Mouse (Mus musculus): Measurements from ENCODE around the gene Ptgis.

The Ptgis gene

GRCm38 (mm10) chr2:167193361-167193760 lies 47.0 kb downstream of the Ptgis start:
- no peak for DNase-seq (ENCODE audit: low read depth, low spot score)

- peak; percentile 76 for DNase-seq (ENCODE audit: low read depth, low spot score)
These were observed 50.4 kb downstream of the Ptgis start, which contains the start of gene Kcnb1 for GRCm38 (mm10) chr2:167190076-167190399. Gene Kcnb1, minus strand, starts transcription at chr2:167190155.

DNA sequence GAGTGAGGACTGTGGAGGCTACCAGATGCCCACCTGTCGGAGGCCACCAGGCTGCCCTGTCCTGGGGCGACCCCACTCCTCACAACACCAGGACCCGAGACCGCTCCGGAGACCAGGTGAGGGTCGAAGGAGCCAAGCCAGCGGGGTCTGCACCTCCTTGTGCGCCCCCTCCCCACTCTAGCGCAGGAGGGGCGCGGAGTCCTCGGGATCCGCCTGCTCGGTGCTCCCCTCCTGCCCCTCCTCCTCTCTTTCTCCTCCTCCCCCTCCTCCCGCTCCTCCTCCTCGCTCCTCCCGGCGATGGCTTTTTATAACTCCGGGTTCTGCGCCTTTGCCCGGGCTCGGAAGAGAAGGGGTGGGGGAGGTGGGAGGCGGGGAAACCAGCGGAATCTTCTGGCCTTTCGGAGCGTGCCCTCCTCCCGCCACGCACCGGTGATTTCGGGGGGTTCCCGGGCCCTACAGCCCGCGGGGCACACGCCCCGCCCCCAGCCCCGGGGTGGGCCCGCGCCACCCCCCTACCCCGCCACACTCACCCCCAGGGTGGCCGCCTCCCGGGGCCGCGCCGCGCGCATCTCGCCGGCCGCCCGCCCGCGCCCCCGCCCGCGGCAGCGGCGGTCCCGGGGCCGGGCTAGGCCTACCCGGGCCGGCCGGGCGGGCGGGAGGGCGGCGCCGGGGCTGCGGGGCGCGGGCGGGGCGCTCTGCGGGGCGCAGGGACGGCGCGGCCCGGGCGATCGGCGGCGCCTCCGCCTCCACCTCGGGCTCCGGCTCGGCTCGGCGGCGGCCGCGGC lies 50.9 kb downstream of the Ptgis start:
- no peak for DNase-seq (ENCODE audit: low read depth, low spot score)

- DNase-seq (ENCODE audit: low read depth, low spot score): peak; percentile 84
These were observed 51.8 kb downstream of the Ptgis start for GRCm38 (mm10) chr2:167188315-167189207.

DNA sequence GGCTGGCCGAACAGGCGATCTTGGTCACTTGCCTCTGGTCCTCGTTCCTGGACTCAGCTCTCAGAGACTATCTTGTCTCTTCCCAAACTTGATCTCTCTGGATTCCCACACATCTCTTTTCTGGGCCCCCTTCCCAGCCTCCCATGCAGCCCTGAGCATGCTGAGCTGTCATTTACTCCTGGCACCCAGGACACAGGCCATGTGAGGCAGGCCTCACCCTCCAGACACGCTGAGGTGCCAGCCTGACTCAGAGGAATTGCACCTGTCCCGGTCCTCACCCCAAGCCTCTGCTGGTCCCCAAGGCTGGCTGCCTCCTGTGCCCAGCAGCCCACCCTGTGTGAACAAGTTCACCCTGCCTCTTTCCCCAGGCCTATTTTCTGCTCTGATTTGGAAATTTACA lies 53.3 kb downstream of the Ptgis start:
- no peak for DNase-seq (ENCODE audit: low read depth, low spot score)

DNA sequence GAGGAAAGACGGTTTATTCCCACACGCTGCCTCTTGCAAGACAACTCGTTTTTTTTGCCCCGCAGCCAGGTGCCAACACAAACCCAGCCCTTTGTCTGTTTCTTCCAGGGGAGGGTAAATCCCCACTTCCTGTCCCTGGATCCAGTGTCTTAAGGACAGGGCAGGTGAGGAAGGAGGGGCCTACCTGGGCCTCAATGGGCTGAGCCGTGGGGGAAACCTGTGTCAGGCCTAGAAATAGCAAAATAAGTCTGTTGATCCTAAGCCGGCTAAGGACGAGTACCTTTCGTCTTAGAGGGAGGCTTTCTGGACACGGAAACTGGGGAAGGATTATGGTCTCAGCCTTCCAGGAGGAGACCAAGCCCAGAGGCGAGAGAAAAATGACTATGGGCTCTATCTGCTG lies 53.9 kb downstream of the Ptgis start:
- peak; percentile 67 for DNase-seq (ENCODE audit: low read depth, low spot score)

DNA sequence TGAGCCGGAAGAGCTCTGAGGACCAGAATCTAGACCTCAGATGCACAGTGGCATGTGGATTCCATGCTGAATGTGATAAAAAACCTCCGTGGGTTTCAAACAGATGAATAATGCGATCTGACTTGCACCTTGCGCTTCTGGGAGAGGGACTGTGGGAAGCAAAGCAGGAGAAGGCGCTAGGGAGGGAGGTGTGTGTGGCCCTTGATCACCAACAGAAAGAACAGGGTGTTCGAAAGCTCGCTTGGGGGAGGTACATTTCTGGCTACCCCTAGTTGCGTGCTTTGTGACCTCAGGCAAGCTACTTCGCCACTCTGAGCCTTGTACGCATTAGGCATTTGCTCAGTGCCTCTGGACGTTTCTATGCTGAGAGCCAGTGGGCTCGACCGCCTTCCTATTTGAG lies 54.4 kb downstream of the Ptgis start:
- DNase-seq (ENCODE audit: low read depth, low spot score): no peak

DNA sequence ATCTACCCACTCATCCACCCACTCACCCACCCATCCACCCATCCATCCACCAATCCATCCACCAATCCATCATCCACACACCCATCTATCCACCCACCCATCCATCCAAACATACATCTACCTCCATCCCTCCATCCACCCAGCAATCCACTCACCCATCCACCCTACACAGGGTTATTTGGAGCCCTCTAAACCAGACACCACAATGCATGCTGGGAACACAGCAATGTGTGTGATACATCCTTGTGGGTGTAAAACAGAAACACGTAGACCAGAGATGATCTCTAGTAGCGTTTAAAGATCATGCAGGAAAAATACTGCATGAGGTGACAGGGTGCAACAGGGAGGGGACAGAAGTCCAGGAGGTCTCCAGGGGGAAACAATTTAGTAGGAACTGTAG lies 55.0 kb downstream of the Ptgis start:
- no peak for DNase-seq (ENCODE audit: low read depth, low spot score)

- no peak for DNase-seq (ENCODE audit: low read depth, low spot score)
These were observed 58.6 kb downstream of the Ptgis start for GRCm38 (mm10) chr2:167181662-167182389.

DNA sequence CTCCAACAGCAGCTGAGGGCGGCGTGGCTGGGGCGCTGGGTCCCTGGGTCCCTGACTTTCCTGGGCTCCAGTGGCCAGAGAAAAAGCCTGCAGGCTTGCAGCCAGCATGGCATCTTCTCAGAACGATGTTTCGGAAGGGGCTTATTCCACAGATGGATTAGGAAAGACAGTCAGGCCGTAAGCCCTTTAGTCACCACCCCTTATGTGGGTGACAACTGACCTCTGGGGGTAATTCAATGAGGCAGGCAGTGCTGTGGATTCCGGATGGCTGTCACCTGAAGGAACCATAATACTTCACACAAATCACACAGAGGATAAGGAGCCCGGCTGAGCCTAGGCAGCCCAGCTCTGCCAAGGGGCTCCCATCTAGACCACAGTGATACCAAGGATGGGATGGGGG lies 59.3 kb downstream of the Ptgis start:
- no peak for DNase-seq (ENCODE audit: low read depth, low spot score)

DNA sequence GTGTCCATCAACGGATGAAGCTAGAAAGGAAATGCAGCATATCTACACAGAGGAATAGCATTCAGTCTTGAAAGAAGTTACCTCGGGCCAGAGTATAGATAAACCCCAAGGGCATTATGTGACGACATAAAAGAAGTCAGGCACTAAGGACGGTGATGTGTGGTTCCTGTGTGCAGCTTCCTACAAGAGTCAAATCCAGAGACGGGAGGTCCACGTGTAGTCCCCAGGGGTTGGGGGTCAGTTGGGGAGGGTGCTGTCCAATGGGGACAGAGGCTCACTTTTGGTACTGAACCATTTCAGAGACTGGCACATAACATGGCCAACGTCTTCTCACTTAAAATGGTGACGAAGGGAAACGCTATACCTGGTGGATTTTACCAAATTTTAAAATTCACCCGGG lies 61.1 kb downstream of the Ptgis start:
- no peak for DNase-seq (ENCODE audit: low read depth, low spot score)

- no peak for DNase-seq (ENCODE audit: low read depth, low spot score)
These were observed 63.2 kb downstream of the Ptgis start for GRCm38 (mm10) chr2:167177231-167177641.

GRCm38 (mm10) chr2:167175284-167175683 lies 65.1 kb downstream of the Ptgis start:
- DNase-seq (ENCODE audit: low read depth, low spot score): no peak

DNA sequence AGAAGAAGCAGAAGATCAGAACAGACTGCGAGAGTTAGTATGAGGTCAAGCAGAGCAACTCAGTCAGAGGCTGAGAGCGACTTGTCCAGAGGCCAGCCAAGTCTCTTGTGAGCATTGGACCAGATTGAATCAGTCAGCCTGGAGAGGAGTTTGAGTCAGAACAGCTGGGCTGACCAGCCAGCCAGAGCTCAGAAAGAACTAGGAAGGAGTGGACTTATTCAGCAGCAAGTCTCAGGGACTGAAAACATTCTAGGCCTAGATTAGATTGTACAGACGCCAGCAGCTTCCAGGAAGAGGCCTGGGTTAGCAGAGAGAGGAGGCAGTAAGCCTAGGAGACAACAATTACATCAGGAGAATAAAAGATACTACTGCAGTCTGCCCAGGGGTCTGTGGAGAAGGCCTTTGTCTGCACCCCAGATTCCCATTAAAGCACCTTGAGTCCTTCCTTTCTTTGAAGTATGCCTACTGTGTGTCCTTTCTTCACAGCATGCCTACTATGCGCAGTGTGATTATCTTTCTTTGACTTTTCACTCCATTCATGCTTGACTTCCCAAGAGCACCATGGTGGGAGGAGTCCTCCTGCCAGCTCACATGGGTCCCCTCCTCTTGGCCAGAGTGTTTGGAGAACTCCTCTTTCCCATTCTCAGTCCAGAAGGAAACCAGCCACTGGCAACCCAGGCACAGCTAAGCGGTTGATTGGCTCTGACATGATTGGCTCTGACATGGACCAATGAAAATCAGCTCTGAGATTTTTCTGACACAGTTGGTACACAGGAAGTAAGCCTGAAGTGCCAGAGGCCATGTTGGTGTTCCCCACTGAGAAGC lies 67.1 kb downstream of the Ptgis start:
- no peak for DNase-seq (ENCODE audit: low read depth, low spot score)

GRCm38 (mm10) chr2:167167515-167168212 lies 72.7 kb downstream of the Ptgis start:
- DNase-seq (ENCODE audit: low read depth, low spot score): no peak

DNA sequence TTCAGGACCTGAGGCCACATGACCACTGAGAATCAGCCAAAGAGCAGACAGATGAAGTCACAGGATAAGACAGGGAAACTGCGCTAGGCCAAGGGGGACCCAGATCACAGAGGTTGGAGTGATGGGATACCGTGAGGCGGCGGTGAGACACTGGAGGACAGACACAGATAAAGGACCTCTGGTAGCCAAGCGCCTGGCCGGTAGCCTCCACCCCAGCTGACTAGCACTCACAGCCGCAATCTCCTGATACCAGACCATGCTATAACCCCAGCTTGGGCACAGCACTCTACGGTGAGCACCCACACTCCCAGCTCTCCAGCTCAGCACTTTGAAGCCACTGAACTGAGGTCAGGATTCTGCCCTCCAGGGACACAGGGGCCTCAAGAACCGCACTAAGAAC lies 76.8 kb downstream of the Ptgis start:
- no peak for DNase-seq (ENCODE audit: low read depth, low spot score)

DNA sequence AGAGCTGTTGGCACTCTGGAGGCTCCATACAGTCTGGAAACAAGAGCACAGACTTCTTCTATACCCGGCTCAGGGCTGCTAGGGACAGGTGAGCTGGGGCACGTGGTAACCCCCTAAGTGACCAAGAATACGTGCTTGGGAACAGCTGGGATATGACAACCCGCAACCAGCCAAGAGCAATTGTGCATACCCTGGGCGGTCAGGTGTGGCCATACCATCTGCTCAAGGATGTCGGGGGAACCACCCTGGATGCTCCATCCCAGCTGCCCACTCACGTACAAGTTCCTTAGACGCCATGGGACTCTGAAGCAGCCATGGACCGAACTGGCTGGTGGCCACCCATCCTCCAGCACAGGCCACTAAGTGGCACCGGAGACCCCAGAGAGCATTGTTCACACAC lies 77.3 kb downstream of the Ptgis start:
- no peak for DNase-seq (ENCODE audit: low read depth, low spot score)

DNA sequence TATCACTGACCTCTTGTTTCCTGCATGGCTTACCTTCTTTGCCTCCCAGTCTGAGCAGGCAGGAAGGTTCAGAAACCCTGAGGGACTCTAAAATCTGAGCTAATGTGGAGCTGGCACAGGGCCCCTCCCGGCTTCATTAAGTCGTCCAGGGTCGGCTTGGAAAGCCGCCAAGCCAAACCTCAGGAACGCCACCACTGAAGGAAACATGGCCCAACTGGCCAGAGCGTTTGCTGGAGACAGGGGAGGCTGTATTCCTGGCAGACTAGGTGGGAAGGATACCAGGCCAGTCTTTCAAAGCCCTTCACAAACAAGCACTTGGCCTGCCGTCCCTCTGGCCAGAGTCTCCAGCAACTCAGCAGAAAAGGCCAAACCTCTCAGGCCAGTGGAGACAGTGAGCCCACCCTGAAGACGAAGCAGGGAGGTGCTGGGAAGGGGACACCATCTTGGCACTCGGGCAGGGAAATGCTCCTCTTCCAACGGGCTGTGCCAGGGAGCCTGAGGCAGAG lies 77.8 kb downstream of the Ptgis start:
- DNase-seq (ENCODE audit: low read depth, low spot score): no peak

DNA sequence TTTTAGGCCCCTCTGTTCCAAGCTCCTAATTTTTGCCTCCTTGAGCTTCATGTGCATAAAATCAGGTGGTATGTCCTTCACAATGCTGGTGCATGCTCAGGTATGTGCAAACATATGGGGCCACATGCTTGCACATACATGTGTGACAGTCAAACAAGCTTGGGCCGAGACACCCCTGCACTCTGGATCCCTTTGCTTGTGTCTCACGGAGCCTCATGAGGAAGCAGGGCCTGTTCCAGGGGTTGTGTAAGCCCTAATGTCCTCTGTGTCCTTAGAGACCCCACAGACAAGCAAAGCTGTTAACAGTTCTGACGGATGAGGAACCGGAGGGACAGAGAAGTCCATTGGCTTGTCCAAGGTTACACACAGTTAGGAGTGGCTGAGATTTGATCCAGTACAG lies 80.7 kb downstream of the Ptgis start:
- no peak for DNase-seq (ENCODE audit: low read depth, low spot score)

DNA sequence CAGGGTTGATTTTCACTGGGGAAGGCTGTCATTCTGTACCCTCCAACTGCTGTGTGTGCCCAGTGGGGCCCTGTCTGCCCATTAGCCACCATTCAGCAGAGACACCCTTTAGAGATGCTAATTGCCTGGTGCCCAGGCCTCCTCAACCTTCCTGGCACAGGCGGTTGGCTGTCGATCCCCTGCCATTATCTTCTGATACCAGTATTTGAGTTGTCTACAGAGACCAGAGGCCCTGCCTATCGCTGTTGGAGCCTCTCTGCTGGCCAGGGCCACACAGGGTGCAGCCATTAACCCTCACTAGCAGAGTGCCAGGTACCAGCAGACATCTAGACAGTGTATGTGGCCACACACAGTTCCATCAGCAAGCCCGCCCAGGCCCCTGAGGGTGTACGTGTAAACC lies 81.6 kb downstream of the Ptgis start:
- DNase-seq (ENCODE audit: low read depth, low spot score): no peak
